Mouse (Mus musculus) CH12.LX (cell line): ENCODE measurements at regions not wholly inside any gene's neighbourhood (a gene's known extent, or its start where the extent isn't known, plus 50 kb on each side); places are given as distances from the start of the nearest gene placed in this dataset.

Experiments
- DNase-seq: peaks from one replicate; pipeline ENCODE4 v3.0.0-alpha.2; 2013; ENCODE audit errors: extremely low read depth
- H3K27ac ChIP-seq: 2 replicates; pipeline ENCODE4 v1.5.1; 2012; ENCODE audit warnings: low read depth, mild to moderate bottlenecking, control low read depth, moderate library complexity; ENCODE audit not compliant: insufficient read depth
- H3K27me3 ChIP-seq: replicated peaks from 2 replicates; pipeline ENCODE3; 2012; ENCODE audit warnings: inconsistent platforms
- H3K36me3 ChIP-seq, 2 experiments: replicated peaks in 1 of 2; 2 replicates each; pipeline versions ENCODE3 to v1.6.1; 2012; ENCODE audit warnings: inconsistent platforms in 1 of 2, low read length in 1 of 2, mild to moderate bottlenecking in 1 of 2, mixed read lengths in 1 of 2, moderate library complexity in 1 of 2; ENCODE audit not compliant: control insufficient read depth in 1 of 2, insufficient read depth in 1 of 2
- H3K4me1 ChIP-seq, 2 experiments: 2 replicates each; pipeline ENCODE4 v1.6.1; 2012; ENCODE audit warnings: inconsistent platforms in 1 of 2, moderate library complexity in 1 of 2; ENCODE audit not compliant: insufficient read depth in 2 of 2, control insufficient read depth in 1 of 2
- H3K4me2 ChIP-seq: 2 replicates; pipeline ENCODE4 v1.6.1; 2012; ENCODE audit warnings: low read depth, mild to moderate bottlenecking, control low read depth; ENCODE audit not compliant: poor library complexity, insufficient read depth, severe bottlenecking
- H3K4me3 ChIP-seq, 3 experiments: fragments of 150-350 bp in 1 of 3; sonication (generic) in 1 of 3; replicated peaks in 1 of 3; 2 replicates each; pipeline versions ENCODE3 to v1.5.1; 2011 to 2012; ENCODE audit warnings: low read depth in 2 of 3, low read length in 2 of 3, mild to moderate bottlenecking in 2 of 3, moderate library complexity in 2 of 3, control low read depth in 1 of 3, improper control_type of control experiment in 1 of 3, inconsistent platforms in 1 of 3, mixed read lengths in 1 of 3; ENCODE audit not compliant: poor library complexity in 1 of 3
- H3K79me2 ChIP-seq: replicated peaks from 2 replicates; pipeline ENCODE4 v1.6.1; 2012; ENCODE audit warnings: mild to moderate bottlenecking, moderate library complexity; ENCODE audit not compliant: control insufficient read depth, poor library complexity, insufficient read depth, severe bottlenecking; ENCODE audit errors: extremely low read depth
- H3K9ac ChIP-seq: 2 replicates; pipeline ENCODE4 v1.6.1; 2012; ENCODE audit warnings: low read depth, mild to moderate bottlenecking, control low read depth, moderate library complexity; ENCODE audit not compliant: insufficient read depth
- H3K9me3 ChIP-seq: replicated peaks from 2 replicates; pipeline ENCODE3; 2012; ENCODE audit warnings: low read length, inconsistent platforms, mixed read lengths
- BHLHE40 ChIP-seq: IDR thresholded peaks from 2 replicates; pipeline ENCODE4 v1.6.1; 2011; ENCODE audit warnings: mild to moderate bottlenecking, low read depth, low read length, improper control_type of control experiment
- EP300 ChIP-seq: IDR thresholded peaks from 2 replicates; pipeline ENCODE4 v1.6.1; 2011; ENCODE audit warnings: low read length, improper control_type of control experiment
- HCFC1 ChIP-seq: IDR thresholded peaks from 2 replicates; pipeline ENCODE4 v1.6.1; 2012; ENCODE audit warnings: low read depth, mild to moderate bottlenecking, inconsistent platforms, low read length, improper control_type of control experiment
- IRF4 ChIP-seq: IDR thresholded peaks from 2 replicates; pipeline ENCODE4 v1.6.1; 2014; ENCODE audit warnings: low read depth, mild to moderate bottlenecking, inconsistent platforms, low read length, improper control_type of control experiment
- JUN ChIP-seq: IDR thresholded peaks from 2 replicates; pipeline ENCODE4 v1.6.1; 2011; ENCODE audit warnings: low read depth, mild to moderate bottlenecking, low read length, improper control_type of control experiment, moderate library complexity; ENCODE audit not compliant: insufficient read depth
- MEF2A ChIP-seq: IDR thresholded peaks from 2 replicates; pipeline ENCODE4 v1.6.1; 2014; ENCODE audit warnings: low read depth, mild to moderate bottlenecking, inconsistent platforms, low read length, improper control_type of control experiment, borderline replicate concordance
- MXI1 ChIP-seq: IDR thresholded peaks from 2 replicates; pipeline ENCODE4 v1.6.1; 2011; ENCODE audit warnings: mild to moderate bottlenecking, low read depth, low read length, improper control_type of control experiment
- NRF1 ChIP-seq: IDR thresholded peaks from 2 replicates; pipeline ENCODE4 v1.6.1; 2014; ENCODE audit warnings: low read depth, mild to moderate bottlenecking, inconsistent platforms, low read length, improper control_type of control experiment, moderate library complexity
- POLR2AphosphoS2 ChIP-seq: IDR thresholded peaks from 2 replicates; pipeline ENCODE4 v1.6.1; 2011; ENCODE audit warnings: low read depth, low read length, improper control_type of control experiment
- RAD21 ChIP-seq: IDR thresholded peaks from 2 replicates; pipeline ENCODE4 v1.6.1; 2011; ENCODE audit warnings: low read depth, mild to moderate bottlenecking, low read length, improper control_type of control experiment, moderate library complexity
- SIN3A ChIP-seq: IDR thresholded peaks from 2 replicates; pipeline ENCODE4 v1.6.1; 2012; ENCODE audit warnings: low read length, improper control_type of control experiment, inconsistent platforms
- TCF12 ChIP-seq: IDR thresholded peaks from 2 replicates; pipeline ENCODE4 v1.6.1; 2014; ENCODE audit warnings: low read depth, mild to moderate bottlenecking, inconsistent platforms, low read length, improper control_type of control experiment
- ZC3H11A ChIP-seq: IDR thresholded peaks from 2 replicates; pipeline ENCODE4 v1.6.1; 2012; ENCODE audit warnings: low read depth, mild to moderate bottlenecking, inconsistent platforms, low read length, improper control_type of control experiment
- dilution Hi-C: fragments of 300-500 bp; cut with MboI; formaldehyde crosslinking; loops from 2 replicates; pipeline ENCODE4 v1.14.3; 2020; ENCODE audit warnings: low sequenced_read_pairs; ENCODE audit not compliant: extremely low pct_unique_long_range_greater_than_20kb, extremely low pct_ligation_motif_present
- in situ Hi-C: fragments of 300-500 bp; cut with MboI; formaldehyde crosslinking; loops from 3 replicates; pipeline ENCODE4 v1.14.3; 2019; ENCODE audit warnings: low sequenced_read_pairs, low pct_ligation_motif_present, low pct_unique_long_range_greater_than_20kb, mixed read lengths

DNA sequence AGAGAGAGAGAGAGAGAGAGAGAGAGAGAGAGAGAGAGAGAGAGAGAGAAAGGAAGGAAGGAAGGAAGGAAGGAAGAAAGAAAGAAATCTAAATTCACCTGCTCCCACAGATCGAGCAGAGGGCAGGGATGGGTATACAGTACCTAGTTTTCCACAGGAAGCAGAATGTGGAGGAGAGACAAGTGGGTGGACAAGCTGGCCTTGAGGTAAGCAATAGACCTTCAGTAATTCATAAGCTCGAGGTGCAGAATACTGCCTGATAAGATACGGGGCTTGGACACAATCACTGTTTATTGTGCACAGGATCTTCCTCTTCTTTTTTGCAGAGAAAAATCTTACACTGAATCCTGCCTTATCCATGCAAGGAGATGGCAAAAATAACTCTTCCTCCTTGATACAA lies 120.2 kb downstream of the Gm10260 start:
- Histone ChIP-seq H3K79me2 (no peaks in the 10 kb centered on the region), H3K27me3 (no peaks in the 10 kb centered on the region), H3K36me3 (no peaks in the 10 kb centered on the region), H3K27ac (no peak overlapping the region)
- DNase-seq, result no peak
- in situ Hi-C loops, result loop anchor here (25.0 kb wide), 1 partner anchor 297 kb away; no protein-coding TSS in a partner anchor
- dilution Hi-C loops, result no loop called here
- TF ChIP-seq EP300 (no peak), IRF4 (no peak), ZC3H11A (no peak), TCF12 (no peak), NRF1 (no peak), RAD21 (no peak), HCFC1 (no peak)
- TF ChIP-seq, all 38 proteins: peak for 0
- H3K9ac ChIP-seq, result no peak overlapping the region
- H3K4me1 ChIP-seq, result no peaks in the 10 kb centered on the region
- no peak overlapping the region for H3K4me3 ChIP-seq
- peaks cover 36% of the 10 kb centered on the region for H3K9me3 ChIP-seq
- H3K4me2 ChIP-seq, result no peak overlapping the region

DNA sequence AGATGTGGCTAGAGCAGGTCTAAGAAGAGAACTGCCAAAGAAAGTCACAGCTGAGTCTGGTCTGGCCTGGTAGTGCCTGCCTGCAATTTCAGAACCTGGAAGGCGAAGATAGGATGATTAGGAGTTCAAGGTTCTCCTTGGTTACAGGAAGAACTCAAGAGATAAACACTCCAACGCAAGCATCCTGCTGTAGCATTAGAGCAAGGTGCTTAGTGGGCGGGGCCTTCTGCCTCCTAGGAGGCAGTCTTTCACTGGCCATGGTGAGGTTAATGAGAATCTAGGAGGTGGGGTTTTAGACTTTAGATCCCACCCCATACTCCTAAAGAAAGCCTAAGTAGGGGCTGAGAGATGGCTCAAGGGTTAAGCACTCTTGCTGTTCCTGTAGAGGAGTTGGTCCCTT lies 120.8 kb downstream of the Gm10260 start:
- Histone ChIP-seq H3K36me3 (no peaks in the 10 kb centered on the region), H3K9me3 (peaks cover 33% of the 10 kb centered on the region), H3K4me2 (no peak overlapping the region), H3K9ac (no peak overlapping the region), H3K4me3 (no peak overlapping the region), H3K27ac (no peak overlapping the region), H3K27me3 (no peaks in the 10 kb centered on the region), H3K4me1 (no peaks in the 10 kb centered on the region), H3K79me2 (no peaks in the 10 kb centered on the region)
- DNase-seq, result no peak
- in situ Hi-C loops (loop anchor here (25.0 kb wide), 1 partner anchor 298 kb away; no protein-coding TSS in a partner anchor), dilution Hi-C loops (no loop called here)
- TF ChIP-seq MEF2A (no peak), JUN (no peak), MXI1 (no peak), SIN3A (no peak), BHLHE40 (no peak), EP300 (no peak), POLR2AphosphoS2 (no peak)
